Mouse (Mus musculus): ENCODE data around the gene Etv2.
A peak's percentile ranks its signal among the peaks of the same experiment; 100 is the strongest.

The Etv2 gene

GRCm38 (mm10) chr7:30613529-30614112 is 22.0 kb downstream of the Etv2 start:
- DNase-seq (ENCODE audit: low spot score in 2 of 2), result peak in 1 of 2 experiments; percentile 51

- no peak for DNase-seq (ENCODE audit: low spot score in 2 of 2)
Measured at GRCm38 (mm10) chr7:30612654-30613402, 22.8 kb downstream of the Etv2 start, which contains the start of gene Upk1a. Gene Upk1a, minus strand, starts transcription at chr7:30612847.

GRCm38 (mm10) chr7:30610043-30610442 is 25.6 kb downstream of the Etv2 start:
- DNase-seq (ENCODE audit: low spot score in 2 of 2), result no peak

GRCm38 (mm10) chr7:30608476-30608875 is 27.2 kb downstream of the Etv2 start:
- DNase-seq (ENCODE audit: low spot score in 2 of 2), result no peak

GRCm38 (mm10) chr7:30607706-30608309 is 27.8 kb downstream of the Etv2 start:
- no peak for DNase-seq (ENCODE audit: low spot score in 2 of 2)

GRCm38 (mm10) chr7:30604944-30605343 is 30.7 kb downstream of the Etv2 start:
- DNase-seq (ENCODE audit: low spot score in 2 of 2), result no peak

- no peak for DNase-seq (ENCODE audit: low spot score in 2 of 2)
Measured at GRCm38 (mm10) chr7:30604424-30604823, 31.2 kb downstream of the Etv2 start.

GRCm38 (mm10) chr7:30602583-30602982 is 33.1 kb downstream of the Etv2 start:
- DNase-seq (ENCODE audit: low spot score in 2 of 2), result no peak

GRCm38 (mm10) chr7:30600651-30601050 is 35.0 kb downstream of the Etv2 start:
- DNase-seq (ENCODE audit: low spot score in 2 of 2), result no peak

GRCm38 (mm10) chr7:30599933-30600353 is 35.7 kb downstream of the Etv2 start:
- peak; percentile 85 to 87 for DNase-seq (ENCODE audit: low spot score in 2 of 2)

- DNase-seq (ENCODE audit: low spot score in 2 of 2), result no peak
Measured at GRCm38 (mm10) chr7:30598786-30599185, 36.9 kb downstream of the Etv2 start, which contains the start of gene Zbtb32. Gene Zbtb32, minus strand, starts transcription at chr7:30598909.

- DNase-seq (ENCODE audit: low spot score in 2 of 2), result no peak
Measured at GRCm38 (mm10) chr7:30596811-30597210, 38.8 kb downstream of the Etv2 start.

GRCm38 (mm10) chr7:30596093-30596492 is 39.6 kb downstream of the Etv2 start:
- no peak for DNase-seq (ENCODE audit: low spot score in 2 of 2)

GRCm38 (mm10) chr7:30594510-30595024 is 41.1 kb downstream of the Etv2 start:
- no peak for DNase-seq (ENCODE audit: low spot score in 2 of 2)

GRCm38 (mm10) chr7:30593579-30594509 is 41.8 kb downstream of the Etv2 start:
- DNase-seq (ENCODE audit: low spot score in 2 of 2), result no peak

- no peak for DNase-seq (ENCODE audit: low spot score in 2 of 2)
Measured at GRCm38 (mm10) chr7:30592772-30593423, 42.8 kb downstream of the Etv2 start.

GRCm38 (mm10) chr7:30591605-30591951 is 44.1 kb downstream of the Etv2 start:
- DNase-seq (ENCODE audit: low spot score in 2 of 2), result no peak

GRCm38 (mm10) chr7:30590927-30591604 is 44.6 kb downstream of the Etv2 start:
- DNase-seq (ENCODE audit: low spot score in 2 of 2), result no peak

GRCm38 (mm10) chr7:30589435-30590301 is 46.0 kb downstream of the Etv2 start:
- DNase-seq (ENCODE audit: low spot score in 2 of 2), result peak; percentile 66 to 77
